Mouse (Mus musculus) B cell, adult (primary cell): ENCODE measurements around the gene Cyp2d11. TPM values are rescaled to one million over a fixed set of nuclear protein-coding genes. Genes with fewer than 3 reads are reported as not detected.

Experiments used
- total RNA-seq: library from RNA; stranded (reverse); gene quantifications from 4 replicates; pipeline ENCODE4 v1.2.4, GENCODE M21; 2023; ENCODE audit not compliant: inconsistent age

Gene Cyp2d11
- total RNA-seq = not detected in 4 replicates

DNA sequence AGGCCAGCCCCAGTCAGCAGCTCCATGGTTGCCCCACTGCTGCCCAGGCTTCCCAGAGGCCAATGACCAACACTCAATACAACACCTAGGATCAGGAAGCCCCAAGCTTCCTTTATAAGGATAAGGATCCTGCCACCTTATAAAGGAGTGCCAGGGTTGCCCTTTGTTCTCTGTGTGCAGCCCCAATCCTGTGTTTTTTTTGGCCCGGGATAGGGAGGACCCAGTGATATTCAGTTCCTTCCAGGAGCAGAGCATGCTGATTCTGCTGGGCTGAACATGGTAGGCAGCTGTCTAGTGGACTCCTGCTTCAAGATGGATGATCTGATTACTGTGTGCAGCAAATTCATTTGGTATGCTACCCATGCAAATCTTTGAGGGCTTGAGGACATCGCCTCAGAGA, at the start of gene Cyp2d11:
Gene Cyp2d11, minus strand, starts transcription at position 101 of the 400 bp plus-strand sequence.

DNA sequence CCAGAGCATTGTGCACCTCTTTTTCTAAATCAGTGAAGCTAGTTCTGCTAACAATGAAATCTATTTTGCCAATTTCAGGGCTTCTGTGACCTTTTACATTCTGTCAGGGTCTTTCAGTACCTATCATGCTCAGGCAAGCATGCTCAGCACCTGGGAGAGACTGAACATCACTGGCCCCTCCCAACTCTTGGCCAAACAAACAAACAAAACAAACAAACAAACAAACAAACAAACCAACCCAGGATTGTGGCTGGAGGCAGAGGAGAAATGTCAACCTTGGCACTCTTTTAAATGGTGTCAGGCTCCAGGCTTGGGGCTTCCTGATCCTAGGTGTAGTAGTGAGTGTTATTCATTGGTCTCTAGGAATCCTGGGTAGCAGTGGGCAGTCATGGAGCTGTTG, 39.3 kb upstream of the Cyp2d11 start, which contains the start of gene Cyp2d9:
Gene Cyp2d9, plus strand, starts transcription at position 301 of the 400 bp plus-strand sequence.

DNA sequence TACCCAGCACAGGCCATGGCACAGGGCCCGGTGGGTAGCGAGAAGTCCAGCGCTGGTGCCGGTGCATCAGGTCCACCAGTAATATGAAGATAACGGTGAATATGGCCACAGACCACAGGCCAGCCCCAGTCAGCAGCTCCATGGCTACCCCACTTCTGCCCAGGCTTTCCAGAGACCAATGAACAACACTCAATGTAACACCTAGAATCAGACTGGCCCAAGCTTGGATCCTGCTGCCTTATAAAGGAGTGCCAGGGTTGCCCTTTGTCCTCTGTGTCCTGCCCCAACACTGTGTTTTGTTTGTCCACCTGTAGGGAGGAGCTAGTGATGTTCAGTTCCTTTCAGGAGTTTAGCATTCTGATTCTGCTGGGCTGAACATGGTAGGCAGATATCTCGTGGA, 13.2 kb upstream of the Cyp2d11 start, which contains the start of gene Cyp2d10:
Gene Cyp2d10, minus strand, starts transcription at position 215 of the 400 bp plus-strand sequence.

DNA sequence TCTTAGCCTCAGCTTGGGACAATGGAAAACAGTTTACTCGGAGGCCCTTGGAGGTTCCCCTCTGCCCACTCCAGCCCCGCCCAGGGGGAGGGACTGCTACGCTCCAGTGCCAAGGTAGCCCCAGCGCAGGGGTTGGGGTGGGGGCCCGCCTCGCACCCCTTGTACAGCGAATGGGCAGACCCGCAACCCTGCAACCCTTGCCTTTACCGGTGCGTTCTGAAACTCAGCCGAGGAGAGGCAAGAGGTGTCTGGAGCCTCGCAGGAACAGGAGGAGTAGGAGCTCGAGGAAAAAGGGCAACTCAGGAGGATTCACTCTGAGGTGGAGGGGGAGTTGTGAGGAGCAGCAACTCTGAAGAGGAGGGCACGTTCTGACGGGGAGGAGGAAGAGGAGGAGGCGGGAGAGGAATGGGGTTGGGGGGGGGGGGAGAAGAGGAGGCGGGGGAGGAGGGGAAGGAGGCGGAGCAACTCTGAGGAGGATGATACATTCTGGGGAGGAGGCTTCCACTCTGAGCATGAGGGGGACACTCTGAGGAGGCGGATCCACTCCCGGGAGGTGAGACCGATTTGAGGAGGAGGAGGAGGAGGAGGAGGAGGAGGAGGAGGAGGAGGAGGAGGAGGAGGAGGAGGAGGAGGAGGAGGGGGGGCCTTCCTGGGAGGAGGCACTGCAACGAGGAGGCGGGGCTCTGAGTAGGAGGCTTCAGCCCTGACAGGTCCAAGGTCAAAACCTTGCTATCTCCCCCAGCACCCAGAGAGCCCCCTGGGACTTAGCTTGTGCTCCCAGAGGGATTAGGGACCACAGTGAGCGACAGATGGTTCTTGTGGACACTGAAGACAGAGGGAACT, 13.7 kb downstream of the Cyp2d11 start, which contains the start of gene Cyp2d22:
Gene Cyp2d22, minus strand, starts transcription at position 390 of the 843 bp plus-strand sequence.

GRCm38 (mm10) chr15:82354126-82354945, 39.5 kb downstream of the Cyp2d11 start, which contains the start of gene Ndufa6:
TSS of gene Ndufa6 (minus strand) at chr15:82354322.

Other genes starting within 250 kb of the Cyp2d11 start
- 202 to 229 TPM (median 225 TPM) in 4 replicates for gene Srebf2, start 246.8 kb downstream of the Cyp2d11 start, total RNA-seq
- gene Shisa8, start 181.2 kb downstream of the Cyp2d11 start, total RNA-seq = 5.5 to 8.9 TPM (median 6.7 TPM) in 4 replicates
- 309 to 334 TPM (median 329 TPM) in 4 replicates for gene Tnfrsf13c, start 169.7 kb downstream of the Cyp2d11 start, total RNA-seq
- 0.77 to 4.2 TPM (median 1.6 TPM) in 4 replicates for gene Cenpm, start 149.3 kb downstream of the Cyp2d11 start, total RNA-seq
- gene 1500009C09Rik, start 141.6 kb downstream of the Cyp2d11 start, total RNA-seq = 0.32 TPM in 1 of 4 replicates, not detected in the others
- 0.48 TPM in 1 of 4 replicates, not detected in the others for gene Sept3, start 119.1 kb downstream of the Cyp2d11 start, total RNA-seq
- gene Wbp2nl, start 95.1 kb downstream of the Cyp2d11 start, total RNA-seq = not detected in 4 replicates
- 44.4 to 66.9 TPM (median 50.7 TPM) in 4 replicates for gene Naga, start 55.1 kb downstream of the Cyp2d11 start, total RNA-seq
- 0.24 TPM in 1 of 4 replicates, not detected in the others for gene Pheta2, start 55.1 kb downstream of the Cyp2d11 start, total RNA-seq
- 85.5 to 111 TPM (median 94.6 TPM) in 4 replicates for gene Smdt1, start 55.1 kb downstream of the Cyp2d11 start, total RNA-seq
- 95.5 to 108 TPM (median 98.9 TPM) in 4 replicates for gene Ndufa6, start 39.7 kb downstream of the Cyp2d11 start, total RNA-seq
- gene Cyp2d22, start 13.8 kb downstream of the Cyp2d11 start, total RNA-seq = 4.4 to 8.3 TPM (median 6.6 TPM) in 4 replicates
- not detected in 4 replicates for gene Cyp2d10, start 13.2 kb upstream of the Cyp2d11 start, total RNA-seq
- gene Cyp2d9, start 39.4 kb upstream of the Cyp2d11 start, total RNA-seq = not detected in 4 replicates
- not detected in 4 replicates for gene Cyp2d12, start 161.1 kb upstream of the Cyp2d11 start, total RNA-seq
- not detected in 4 replicates for gene Cyp2d34, start 226.9 kb upstream of the Cyp2d11 start, total RNA-seq